Mouse (Mus musculus): ENCODE results near the gene Asic2. TPM values are rescaled to one million over a fixed set of nuclear protein-coding genes. Genes with fewer than 3 reads are reported as not detected.

Asic2 gene
- total RNA-seq, 2 experiments from 2014 or later, result not detected

DNA sequence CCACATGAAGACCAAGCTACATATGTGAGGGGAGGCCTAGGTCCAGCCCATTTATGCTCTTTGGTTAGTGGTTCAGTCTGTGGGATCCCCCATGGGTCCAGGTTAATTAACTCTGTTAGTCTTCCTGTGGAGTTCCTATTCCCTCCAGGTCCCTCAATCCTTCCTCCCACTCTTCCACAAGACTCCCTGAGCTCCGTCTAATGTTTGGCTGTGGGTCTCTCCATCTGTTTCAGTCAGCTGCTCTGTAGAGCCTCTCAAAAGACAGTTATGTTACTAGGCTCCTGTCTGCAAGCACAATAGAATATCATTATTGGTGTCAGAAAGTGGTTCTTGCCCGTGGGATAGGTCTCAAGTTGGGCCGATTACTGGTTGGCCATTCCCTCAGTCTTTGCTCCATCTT, 1072.4 kb downstream of the Asic2 start:
- intact Hi-C loops (cut with DNase I), result no loop called here

DNA sequence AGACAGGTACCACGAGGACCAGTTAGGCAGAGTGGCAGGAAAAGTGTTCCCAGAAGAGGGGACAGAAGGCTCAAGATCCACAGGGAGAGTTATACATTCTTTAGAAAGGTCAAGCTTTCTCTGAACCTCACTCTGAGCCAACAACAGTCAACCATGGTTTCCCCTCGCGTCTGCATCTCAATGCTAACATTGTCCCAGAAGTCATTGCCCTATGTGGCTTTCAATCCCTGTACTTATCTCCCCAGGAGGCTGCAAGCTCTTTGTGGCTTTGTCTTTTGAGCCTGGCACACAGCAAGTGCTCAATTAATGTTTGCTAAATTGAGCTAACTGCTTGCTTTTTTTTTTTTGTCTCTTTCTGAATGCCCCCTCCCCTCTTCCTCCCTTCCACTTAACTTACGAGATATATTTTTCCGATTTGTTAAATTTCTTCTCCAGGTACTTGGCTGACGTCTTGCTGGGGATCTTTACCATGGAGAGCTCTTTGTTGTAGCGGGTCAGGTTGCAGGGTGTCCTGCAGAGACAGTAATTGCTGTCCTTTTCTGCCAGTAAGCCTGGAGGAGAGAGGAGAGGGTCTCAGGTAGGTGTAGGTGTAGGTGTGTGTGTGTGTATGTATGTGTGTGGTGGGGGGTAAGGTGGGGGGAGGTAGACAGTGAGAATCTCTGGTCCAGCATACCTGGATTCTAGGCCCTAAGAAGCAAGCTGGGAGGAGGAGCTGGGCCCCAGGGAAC, 1078.8 kb downstream of the Asic2 start:
- DNase-seq, result no peak
- intact Hi-C loops (cut with DNase I), result no loop called here

More for the DNA sequence above, 1072.4 kb downstream of the Asic2 start:
- no peak for DNase-seq

DNA sequence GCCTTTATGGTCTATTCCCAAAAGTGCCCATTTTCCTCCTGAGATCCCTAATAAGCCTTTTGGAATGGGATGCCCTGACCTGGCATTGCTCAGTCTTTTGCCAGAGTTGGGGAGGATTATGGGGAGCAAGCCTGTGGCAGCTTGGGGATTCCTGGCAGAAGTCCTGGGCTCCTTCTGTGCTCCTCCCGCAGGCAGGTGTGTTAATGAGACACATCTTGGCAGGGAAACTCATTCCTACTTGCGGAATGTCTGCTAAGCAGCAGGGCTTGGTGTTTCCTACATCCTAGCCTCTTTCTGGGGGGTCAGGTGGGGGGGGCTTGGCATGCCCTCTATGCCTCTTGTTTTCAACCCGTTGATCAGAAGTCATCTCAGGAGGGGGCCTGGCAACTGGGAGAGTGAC, 1081.2 kb downstream of the Asic2 start:
- intact Hi-C loops (cut with DNase I), result no loop called here
- DNase-seq, result no peak

DNA sequence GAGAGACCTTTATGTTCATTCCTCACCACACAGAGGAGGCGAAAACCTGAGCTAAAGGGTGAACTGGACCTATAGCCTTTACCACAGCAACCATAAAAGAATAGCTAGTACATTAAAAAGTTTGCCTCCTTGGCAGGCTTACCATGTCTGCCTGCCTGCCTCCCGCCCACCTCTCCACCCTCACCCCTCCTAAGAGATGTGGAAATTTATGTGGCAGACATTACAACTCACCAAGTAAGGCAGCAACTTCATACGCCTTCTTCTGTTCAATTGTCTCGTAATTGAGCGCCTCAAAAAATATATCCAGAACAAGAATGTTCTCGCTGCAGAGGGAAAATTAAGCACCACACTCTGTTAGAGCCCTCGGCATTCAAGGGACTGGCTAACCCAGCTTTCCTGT, 1081.9 kb downstream of the Asic2 start:
- no peak for DNase-seq
- intact Hi-C loops (cut with DNase I), result no loop called here

DNA sequence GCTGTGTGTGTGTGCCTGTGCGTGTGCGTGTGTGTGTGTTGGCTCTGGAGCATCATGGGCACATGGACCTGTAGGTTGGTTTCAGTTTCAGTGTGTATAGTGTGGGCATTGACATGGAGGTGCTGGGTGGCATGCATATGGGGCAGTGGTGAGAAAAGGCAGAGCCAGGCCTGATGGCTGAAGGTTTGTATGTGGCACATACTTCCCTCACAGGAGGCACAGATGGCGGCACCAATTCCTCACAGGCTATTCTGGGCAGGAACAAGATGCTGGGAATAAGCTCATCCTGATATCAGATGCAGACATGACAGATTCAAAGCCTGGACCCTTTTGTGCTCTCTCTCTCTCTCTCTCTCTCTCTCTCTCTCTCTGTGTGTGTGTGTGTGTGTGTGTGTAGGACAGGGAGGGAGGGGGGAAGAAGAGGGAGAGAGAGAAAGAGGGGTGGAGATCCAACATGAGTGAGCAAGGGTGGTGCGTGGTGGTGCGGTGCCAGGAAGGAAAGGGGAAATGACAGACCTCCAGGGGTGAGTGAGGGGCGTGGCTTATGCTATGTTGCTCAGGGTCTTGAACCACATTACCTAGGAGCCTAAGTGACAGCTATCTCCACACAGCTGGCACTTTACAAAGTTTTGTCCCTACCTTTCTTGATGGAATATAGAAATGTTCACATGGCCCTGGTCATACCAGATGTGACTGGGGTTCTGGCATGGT, 1083.6 kb downstream of the Asic2 start:
- intact Hi-C loops (cut with DNase I), result no loop called here
- DNase-seq, result no peak

DNA sequence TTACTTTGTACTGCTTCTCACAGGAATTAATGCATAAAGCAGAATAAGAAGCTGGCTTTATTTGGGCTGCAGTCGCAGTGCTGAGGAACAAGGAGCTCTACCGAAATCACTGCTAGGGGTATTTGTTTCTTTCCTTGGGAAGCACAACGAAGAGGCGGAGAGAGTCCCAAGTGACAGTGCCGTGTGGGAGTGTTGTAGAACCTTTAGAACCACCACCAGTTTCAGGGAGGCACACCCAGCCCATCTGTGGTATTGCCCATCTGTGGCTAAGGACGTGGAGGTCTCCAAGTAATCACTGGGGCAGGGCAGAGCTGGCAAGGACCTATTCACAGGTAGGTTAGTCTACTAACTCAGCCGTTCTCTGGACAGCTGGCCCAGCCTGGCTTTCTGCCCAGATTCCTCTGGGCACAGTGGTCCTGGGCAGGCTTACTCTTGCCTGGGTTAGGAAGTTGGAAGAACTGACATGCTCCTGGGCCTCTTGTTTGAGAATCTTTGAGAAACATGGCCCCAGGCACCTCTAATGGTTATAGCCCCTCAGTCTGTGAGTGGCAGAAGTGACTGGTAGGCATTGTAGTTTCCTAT, 1085.9 kb downstream of the Asic2 start:
- DNase-seq, result no peak
- intact Hi-C loops (cut with DNase I), result no loop called here

DNA sequence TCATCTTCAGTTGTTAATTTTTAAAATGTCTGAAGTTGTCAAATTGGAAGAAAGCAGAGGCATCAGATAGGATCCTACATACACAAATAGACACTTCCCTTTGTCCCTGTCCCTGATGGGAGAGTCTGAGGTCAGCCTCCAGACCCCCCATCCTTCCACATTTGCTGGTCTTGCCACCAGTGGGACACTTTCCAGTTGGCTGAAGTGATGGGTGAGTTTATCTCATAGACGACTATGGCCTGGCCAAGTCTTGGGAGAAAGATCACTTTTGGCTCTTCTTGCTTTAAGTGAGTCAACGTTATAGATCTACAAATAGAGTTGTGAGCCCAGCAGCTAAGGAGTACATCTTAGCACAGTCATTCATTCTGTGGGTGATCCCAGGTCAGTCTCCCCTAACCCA, 1090.2 kb downstream of the Asic2 start:
- intact Hi-C loops (cut with DNase I), result no loop called here
- peak in 1 of 2 experiments; percentile 8 for DNase-seq

DNA sequence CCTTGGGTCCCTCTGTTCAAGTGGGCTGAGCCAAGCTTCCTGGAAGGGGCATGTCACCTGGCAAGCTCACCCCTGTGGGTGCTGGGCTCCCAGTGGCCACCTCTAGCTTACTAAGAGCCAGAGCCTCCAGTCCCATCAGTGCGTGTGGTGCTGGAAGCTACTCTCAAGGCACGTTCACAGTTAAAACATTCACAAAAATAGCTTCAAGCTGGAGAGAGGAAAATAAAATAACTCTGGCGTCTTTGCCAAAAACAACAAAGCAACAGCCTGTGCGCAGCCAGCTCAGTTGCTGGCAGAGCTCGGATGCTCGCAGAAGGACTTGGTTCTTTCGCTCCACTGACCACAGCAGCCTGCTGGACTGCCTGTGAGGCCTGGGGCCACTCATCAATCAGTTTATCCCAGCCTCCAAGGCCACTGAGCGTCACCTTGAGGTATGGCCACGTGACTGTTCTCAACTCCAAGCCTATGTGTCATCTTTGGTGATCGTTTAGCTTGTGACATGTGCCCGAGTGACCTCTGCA, 1091.1 kb downstream of the Asic2 start:
- intact Hi-C loops (cut with DNase I), result no loop called here
- peak; percentile 38 to 49 for DNase-seq

DNA sequence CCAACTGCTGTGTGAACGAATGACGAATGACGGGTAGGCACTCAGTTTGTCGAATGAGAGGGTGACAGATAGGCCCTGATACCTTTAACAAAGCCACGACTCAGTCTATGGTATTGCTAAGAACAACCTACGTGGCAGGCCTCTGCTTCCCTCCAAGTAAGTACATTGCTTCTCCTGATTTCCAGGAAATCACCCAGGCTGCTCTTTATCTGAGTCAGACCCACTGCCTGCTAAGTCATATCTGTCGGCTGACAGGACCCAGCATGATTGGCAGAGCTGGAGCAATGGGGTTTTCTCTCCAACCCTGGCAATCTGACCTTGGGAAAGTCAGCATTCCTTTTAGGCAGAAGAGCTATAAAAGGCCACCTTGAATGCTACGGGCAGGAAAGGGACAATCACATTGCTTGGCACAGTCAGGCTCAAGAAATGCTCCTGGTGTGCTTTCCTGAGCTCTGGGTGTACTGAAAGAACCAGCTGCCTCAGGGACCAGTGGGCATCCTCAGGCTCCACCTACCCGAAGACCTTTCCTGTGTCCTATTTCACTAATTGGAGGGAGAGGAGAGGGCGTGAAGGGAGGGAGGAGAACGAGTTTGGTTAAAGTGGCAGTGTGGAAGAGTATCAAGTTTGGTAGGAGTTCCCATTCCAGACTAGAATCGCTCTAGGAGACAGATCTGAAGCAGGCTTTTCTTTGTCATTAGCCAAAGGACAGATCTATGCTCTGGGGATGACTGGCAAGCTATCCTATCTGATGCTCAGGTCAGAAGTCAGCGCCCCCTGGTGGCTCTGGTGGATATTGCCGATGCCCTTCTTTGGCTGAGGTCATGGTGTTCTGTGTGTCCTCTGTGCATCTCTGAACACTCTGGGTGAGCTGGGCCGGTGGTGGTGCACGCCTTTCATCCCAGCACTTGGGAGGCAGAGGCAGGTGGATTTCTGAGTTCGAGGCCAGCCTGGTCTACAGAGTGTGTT, 1095.5 kb downstream of the Asic2 start:
- peak; percentile 44 to 72 for DNase-seq
- intact Hi-C loops (cut with DNase I), result loop anchor here (5.0 kb wide), 1 partner anchor 175 kb away; no protein-coding TSS in a partner anchor

DNA sequence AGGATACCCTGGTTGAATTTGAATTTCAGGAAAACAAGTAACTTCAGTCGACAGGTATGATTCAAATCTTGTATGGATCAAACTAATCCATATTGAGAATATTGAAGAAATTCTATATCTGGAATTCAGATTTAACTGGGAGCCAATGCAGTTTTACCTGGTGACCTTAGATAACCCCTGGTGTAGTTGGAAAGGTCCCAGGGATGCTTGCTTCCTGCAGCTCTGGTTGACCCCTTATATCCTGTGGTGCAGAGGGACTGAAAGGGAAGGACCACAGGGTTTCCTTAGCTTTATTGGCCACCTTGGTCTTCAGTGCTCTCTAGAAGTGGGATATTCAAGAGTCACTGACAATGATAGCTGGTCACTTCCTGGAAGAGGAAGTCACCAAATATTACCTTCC, 1100.2 kb downstream of the Asic2 start:
- DNase-seq, result no peak
- intact Hi-C loops (cut with DNase I), result no loop called here

DNA sequence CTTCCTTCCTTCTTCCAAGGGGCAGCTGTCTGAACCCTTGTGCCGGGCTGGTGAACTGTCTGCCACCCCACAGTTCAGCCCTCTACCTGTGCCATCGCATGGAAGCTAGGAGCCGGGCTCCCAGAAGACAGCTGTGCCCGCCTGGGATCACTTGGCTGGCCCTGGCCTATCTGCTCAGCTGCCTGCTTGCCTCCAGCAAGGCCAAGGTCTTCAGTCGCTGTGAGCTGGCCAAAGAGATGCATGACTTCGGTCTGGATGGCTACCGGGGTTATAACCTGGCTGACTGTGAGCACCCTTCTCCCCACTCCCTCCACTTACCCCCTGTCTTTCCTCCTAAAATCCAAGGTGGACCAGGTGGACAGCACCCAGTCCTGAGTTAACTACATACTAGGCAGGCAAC, 1105.3 kb downstream of the Asic2 start:
- intact Hi-C loops (cut with DNase I), result no loop called here
- no peak for DNase-seq

DNA sequence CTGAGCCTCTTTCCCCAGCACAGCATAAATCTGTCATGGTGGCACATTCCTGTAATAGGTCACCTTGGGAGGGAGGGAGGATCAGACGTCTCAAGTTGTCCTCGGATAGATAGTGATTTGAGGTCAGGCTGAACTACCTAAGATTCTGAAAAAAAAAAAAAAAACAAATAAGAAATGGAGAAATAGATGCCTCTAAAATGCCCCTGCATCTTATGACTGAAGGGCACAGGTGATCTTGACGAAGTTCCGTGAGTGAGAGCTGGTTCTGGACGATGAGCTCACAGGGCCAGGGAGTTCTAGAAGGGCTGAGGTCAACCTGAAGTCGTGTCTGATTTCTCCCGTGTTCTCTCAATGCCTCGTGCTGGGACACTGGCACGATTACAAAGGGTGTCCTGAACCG, 1110.2 kb downstream of the Asic2 start, which contains the start of gene Spaca3:
TSS of gene Spaca3 (plus strand) at position 301 of the 400 bp plus-strand sequence.
- intact Hi-C loops (cut with DNase I), result no loop called here
- DNase-seq, result no peak

DNA sequence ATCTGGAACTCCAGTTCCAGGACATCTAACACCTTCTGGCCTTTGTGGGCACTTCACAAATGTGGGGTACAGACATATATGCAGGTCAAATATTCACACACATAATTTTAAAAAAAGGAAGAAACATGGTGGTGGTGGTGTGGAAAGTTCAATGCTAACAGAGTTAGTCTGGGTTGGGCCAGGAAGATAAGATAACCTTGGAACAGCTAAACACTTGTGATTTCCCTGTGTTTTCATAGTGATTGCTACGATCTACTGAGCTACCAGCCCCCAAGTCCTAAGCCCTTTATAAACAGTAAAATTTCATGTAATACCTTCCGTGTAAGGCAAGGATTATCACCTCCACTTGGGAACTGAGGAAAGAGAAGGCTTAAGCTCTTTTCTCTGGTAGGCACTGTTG, 1111.4 kb downstream of the Asic2 start:
- intact Hi-C loops (cut with DNase I), result no loop called here
- no peak for DNase-seq

DNA sequence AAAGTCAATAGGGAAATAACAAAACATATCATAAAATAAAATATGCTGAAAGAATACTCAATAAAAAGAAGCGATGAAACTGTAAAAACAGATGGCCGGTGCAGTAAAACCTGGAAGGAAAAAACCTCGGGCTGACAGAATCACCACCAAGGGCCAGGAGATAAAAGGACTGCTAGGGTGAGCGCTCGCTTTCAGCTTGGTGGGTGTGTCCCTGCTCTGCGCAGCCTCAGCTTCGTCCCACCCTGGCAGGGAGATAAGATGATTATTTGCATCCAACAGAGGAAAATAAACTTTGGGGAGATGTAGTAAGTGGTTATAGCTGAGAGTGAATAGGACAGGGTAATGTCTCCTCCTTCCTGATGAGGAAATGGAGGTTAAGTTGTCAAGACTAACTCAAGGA, 1113.3 kb downstream of the Asic2 start:
- DNase-seq, result no peak
- intact Hi-C loops (cut with DNase I), result no loop called here

DNA sequence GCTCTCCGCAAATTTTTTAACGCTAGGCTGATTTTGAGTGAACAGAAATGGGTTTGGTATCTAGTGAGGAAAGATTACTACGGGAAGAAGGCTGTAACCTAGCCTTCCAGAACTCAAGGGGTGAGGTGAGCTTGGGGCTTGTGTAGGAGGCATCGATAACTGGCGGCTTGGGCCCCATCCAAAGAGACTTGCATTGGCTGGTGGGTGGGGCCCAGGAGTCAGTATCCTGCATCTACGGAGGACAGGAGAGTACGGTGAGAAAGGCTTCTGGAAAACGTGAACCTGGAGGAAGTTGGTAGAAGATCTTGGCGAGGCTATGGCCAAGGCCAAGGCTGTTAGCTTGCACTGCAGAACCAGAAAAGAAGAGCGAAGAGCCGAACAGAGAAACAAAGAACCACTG, 1113.8 kb downstream of the Asic2 start:
- intact Hi-C loops (cut with DNase I), result no loop called here

DNA sequence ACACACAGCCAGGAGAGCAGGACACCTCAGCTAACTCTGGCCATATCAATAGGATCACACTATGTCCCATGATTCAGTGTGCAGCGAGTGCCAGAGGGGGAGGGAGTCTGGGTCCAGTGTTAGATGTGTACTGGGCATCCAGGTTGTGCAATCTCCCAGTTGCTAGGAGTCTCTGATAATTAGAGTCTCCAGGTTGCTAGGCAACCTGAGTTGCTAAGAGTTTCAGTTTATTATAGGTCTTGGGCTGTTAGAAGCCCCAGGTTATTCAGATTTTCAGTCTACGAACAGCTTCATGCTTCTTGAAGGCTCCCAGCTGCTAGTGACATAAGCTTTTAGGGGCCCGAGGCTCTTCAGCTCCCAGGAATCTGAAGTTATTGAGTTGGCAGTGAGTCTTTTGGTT, 1115.2 kb downstream of the Asic2 start:
- intact Hi-C loops (cut with DNase I), result no loop called here
- no peak for DNase-seq

More for the DNA sequence above, 1113.8 kb downstream of the Asic2 start:
- no peak for DNase-seq

DNA sequence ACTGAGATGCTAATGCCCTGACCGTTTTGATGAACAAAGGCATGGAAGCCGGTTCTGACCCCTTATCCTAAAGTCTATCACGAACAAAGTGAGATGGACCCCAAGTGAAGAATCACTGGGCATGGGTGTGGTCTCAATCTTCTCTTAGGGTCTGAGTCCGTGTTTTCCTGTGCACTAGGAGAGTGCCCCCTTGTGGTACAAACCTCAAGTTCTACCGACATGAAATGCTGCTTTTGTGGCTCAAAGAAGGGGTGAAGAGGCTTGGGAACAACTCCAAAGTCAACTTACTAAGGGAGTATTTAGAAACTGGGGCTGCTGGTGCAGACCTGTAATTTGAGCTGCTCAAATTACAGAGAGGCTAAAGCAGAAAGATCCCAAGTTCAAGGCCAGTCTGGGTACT, 1116.4 kb downstream of the Asic2 start:
- intact Hi-C loops (cut with DNase I), result loop anchor here (1.0 kb wide), 1 partner anchor 156 kb away; no protein-coding TSS in a partner anchor
- DNase-seq, result peak; percentile 17 to 28

DNA sequence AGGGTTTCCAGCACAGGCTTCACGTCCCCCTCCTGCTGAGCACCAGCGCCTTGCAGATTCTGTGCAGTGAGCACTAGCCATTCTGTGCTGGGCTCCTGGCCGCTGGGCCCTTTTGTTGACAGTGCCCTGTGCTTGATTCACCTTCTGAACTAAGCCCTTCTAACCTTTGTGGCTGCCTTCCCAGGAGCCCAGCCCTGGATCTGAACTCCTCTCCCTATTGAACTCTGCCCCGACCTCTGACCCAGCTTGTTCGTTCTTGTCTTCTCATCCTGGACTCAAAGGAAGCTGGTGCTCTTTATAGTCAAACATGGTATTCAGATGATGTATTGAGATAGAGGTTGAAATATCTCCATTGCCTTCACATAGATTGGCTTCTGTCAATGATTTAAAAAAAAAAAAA, 1120.1 kb downstream of the Asic2 start:
- intact Hi-C loops (cut with DNase I), result no loop called here
- DNase-seq, result no peak

DNA sequence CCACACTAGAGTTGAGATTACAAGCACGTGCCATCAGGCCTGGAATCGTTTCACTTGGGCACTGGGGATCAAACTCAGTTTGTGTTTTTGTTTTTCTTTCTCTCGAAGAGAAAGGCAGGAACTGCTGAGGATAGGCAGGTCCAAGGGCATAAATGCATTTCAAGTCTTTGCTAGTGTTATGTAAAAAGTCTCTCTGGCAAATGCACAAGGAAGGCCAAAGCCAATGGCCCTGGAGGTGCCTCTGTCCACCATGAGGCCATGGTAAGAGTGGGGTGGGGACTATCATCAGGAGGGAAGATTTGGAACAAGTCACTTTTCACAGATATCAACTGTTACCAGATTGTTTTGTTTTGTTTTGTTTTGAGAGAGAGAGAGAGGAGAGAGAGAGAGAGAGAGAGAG, 1122.1 kb downstream of the Asic2 start:
- no peak for DNase-seq
- intact Hi-C loops (cut with DNase I), result no loop called here

DNA sequence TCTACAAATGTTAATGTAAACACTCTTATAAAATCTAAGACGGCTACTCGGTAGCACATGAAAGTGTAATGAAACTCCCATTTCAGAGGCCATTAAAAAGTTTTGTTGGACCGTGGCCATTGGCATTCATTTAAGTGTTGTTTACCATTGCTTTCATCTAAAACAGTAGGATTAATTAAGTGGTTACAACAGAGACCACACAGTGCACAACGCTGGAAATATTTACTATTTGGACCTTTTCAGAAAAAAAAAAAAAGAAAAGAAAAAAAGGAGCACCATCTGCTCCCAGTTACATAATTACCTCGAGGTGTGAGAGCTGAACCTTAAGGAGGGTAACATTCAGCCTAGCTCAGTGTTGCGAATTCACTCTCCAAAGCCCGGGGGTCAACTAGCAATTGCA, 1122.8 kb downstream of the Asic2 start:
- intact Hi-C loops (cut with DNase I), result no loop called here
- DNase-seq, result no peak
